16 mouse cellular contexts compared by ENCODE assay signal in the genomic region with DNA sequence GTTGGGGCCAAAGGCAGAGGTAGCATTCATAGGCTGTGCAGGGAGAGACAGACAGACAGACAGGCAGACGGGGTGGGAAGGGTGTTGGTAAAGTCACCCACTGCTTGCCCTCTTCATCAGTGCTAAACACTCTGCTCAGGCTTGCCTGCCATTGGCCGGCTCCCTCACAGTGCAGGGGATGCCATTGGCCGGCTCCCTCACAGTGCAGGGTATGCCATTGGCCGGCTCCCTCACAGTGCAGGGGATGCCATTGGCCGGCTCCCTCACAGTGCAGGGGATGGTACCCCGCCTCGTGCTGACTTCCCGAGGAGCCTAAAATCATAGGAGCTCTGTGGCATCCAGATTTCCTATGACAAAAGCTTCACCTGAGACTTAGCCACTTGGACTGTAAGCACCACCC. TPM values are rescaled to one million over a fixed set of nuclear protein-coding genes. Genes with fewer than 3 reads are reported as not detected.
A peak's percentile ranks its signal among the peaks of the same experiment; 100 is the strongest.
DNase-seq lines count a peak whose midpoint lies in the region; ATAC-seq and TF ChIP-seq lines count a peak whose summit lies in the region.
"Had no signal": no experiment of that assay in that cellular context is flagged by ENCODE, and none has a peak within 500 bp of the region (broad histone marks: within the 10 kb centered on the region; RNA-seq: fewer than 3 reads in every experiment).

No protein-coding gene starts in this region.

- ATAC-seq in kidney, embryonic 15.5 days (replicated peaks; ENCODE audit: low FRiP score), result 0 out of 2 replicates have a peak, but pooled peaks have one; percentile 43
- ATAC-seq in neural tube, embryonic 12.5 days (ENCODE audit: low FRiP score, low read depth), result 0 out of 2 replicates have a peak, but pooled peaks have one; percentile 44
- ATAC-seq in forebrain, postnatal 0 days, result peak; percentile 54; the same call in 1 of the 2 replicates
- ATAC-seq: intestine, postnatal 0 days had no signal

- intact Hi-C loops in left cerebral cortex, postnatal 10 days (cut with DNase I), result no loop called here

- DNase-seq in kidney, postnatal 10 days, result no peak
- DNase-seq in neural tube, embryonic 10.5 days (ENCODE audit: extremely low spot score, low spot score), result no peak
- no peak for DNase-seq in forebrain, postnatal 0 days
- DNase-seq in left cerebral cortex, postnatal 10 days (ENCODE audit: extremely low spot score in 1 of 2, low spot score in 2 of 2), result no peak
- DNase-seq in urinary bladder, adult 18-20 months (ENCODE audit: low spot score in 2 of 2), result no peak
- DNase-seq: cerebellum, postnatal 25 days; lung, adult 2 months; right cerebral cortex, postnatal 14 days had no signal

- H3K9me3 ChIP-seq in kidney, embryonic 15.5 days (replicated peaks), result no peaks in the 10 kb centered on the region
- no peaks in the 10 kb centered on the region for H3K9me3 ChIP-seq in neural tube, embryonic 12.5 days
- no peaks in the 10 kb centered on the region for H3K9me3 ChIP-seq in forebrain, postnatal 0 days (ENCODE audit: low read length)
- H3K9me3 ChIP-seq: heart, embryonic 10.5 days; limb, embryonic 15.5 days had no signal

- H3K27me3 ChIP-seq in kidney, embryonic 15.5 days, result no peaks in the 10 kb centered on the region
- H3K27me3 ChIP-seq in neural tube, embryonic 12.5 days (replicated peaks), result no peaks in the 10 kb centered on the region
- no peaks in the 10 kb centered on the region for H3K27me3 ChIP-seq in forebrain, postnatal 0 days (ENCODE audit: insufficient read depth, low read length)
- H3K27me3 ChIP-seq: limb, embryonic 15.5 days had no signal

- WGBS in kidney, embryonic 15.5 days, result 40% methylated on average over 8 of the region's 8 CpGs
- 50% methylated on average over 8 of the region's 8 CpGs for WGBS in neural tube, embryonic 12.5 days
- WGBS in forebrain, postnatal 0 days, result 59% methylated on average over 8 of the region's 8 CpGs

- H3K36me3 ChIP-seq in kidney, embryonic 15.5 days, result no peaks in the 10 kb centered on the region
- H3K36me3 ChIP-seq in neural tube, embryonic 12.5 days, result peaks cover 75% of the 10 kb centered on the region
- H3K36me3 ChIP-seq in forebrain, postnatal 0 days (ENCODE audit: insufficient read depth), result peaks cover 81% of the 10 kb centered on the region
- H3K36me3 ChIP-seq: heart, embryonic 10.5 days; limb, embryonic 15.5 days had no signal

- no peak overlapping the region for H3K9ac ChIP-seq in kidney, embryonic 15.5 days
- no peak overlapping the region for H3K9ac ChIP-seq in neural tube, embryonic 12.5 days
- H3K9ac ChIP-seq in forebrain, postnatal 0 days, result no peak overlapping the region
- H3K9ac ChIP-seq: limb, embryonic 15.5 days had no signal

- no peak for TF ChIP-seq CTCF in forebrain, postnatal 0 days (IDR thresholded peaks at IDR 0.05; ENCODE audit: low read depth)

- no peaks in the 10 kb centered on the region for H3K4me1 ChIP-seq in kidney, embryonic 15.5 days
- H3K4me1 ChIP-seq in neural tube, embryonic 12.5 days, result no peaks in the 10 kb centered on the region; the same call in 1 of the 2 replicates
- no peaks in the 10 kb centered on the region for H3K4me1 ChIP-seq in forebrain, postnatal 0 days (ENCODE audit: insufficient read depth)
- H3K4me1 ChIP-seq: heart, embryonic 10.5 days; limb, embryonic 15.5 days had no signal

- H3K4me3 ChIP-seq in kidney, embryonic 15.5 days (replicated peaks), result no peak overlapping the region
- H3K4me3 ChIP-seq in neural tube, embryonic 12.5 days, result no peak overlapping the region
- no peak overlapping the region for H3K4me3 ChIP-seq in forebrain, postnatal 0 days (ENCODE audit: low read depth, low read length)
- H3K4me3 ChIP-seq: heart, embryonic 10.5 days; limb, embryonic 15.5 days; myocyte had no signal

- no peak overlapping the region for H3K4me2 ChIP-seq in kidney, embryonic 15.5 days
- no peak overlapping the region for H3K4me2 ChIP-seq in neural tube, embryonic 12.5 days (replicated peaks)
- H3K4me2 ChIP-seq in forebrain, postnatal 0 days (ENCODE audit: low read depth), result no peak overlapping the region
- H3K4me2 ChIP-seq: limb, embryonic 15.5 days had no signal

- H3K27ac ChIP-seq in kidney, embryonic 15.5 days, result no peak overlapping the region
- no peak overlapping the region for H3K27ac ChIP-seq in neural tube, embryonic 12.5 days
- no peak overlapping the region for H3K27ac ChIP-seq in forebrain, postnatal 0 days (ENCODE audit: low read depth, low read length)
- H3K27ac ChIP-seq: heart, embryonic 10.5 days; limb, embryonic 15.5 days had no signal

RNA-seq across cellular contexts. Expression of a gene that starts 59.1 kb away (rescaled TPM):
- polyA plus RNA-seq in kidney, embryonic 15.5 days (2015; fragmentation: Nextera tagmentation; extraction: Ambion mirVana), result 0.30 and 0.82 TPM in 2 replicates
- 82.3 and 104 TPM in 2 replicates for polyA plus RNA-seq in neural tube, embryonic 12.5 days (2016; fragmentation: Nextera tagmentation; extraction: Ambion mirVana)
- 101 and 104 TPM in 2 replicates for total RNA-seq in forebrain, postnatal 0 days (2014; rRNA removed)
- polyA plus RNA-seq in forebrain, postnatal 0 days (2015; fragmentation: Nextera tagmentation; extraction: Ambion mirVana), result 41.0 and 43.9 TPM in 2 replicates
- total RNA-seq in left cerebral cortex, postnatal 10 days (2021), result 10 to 100 TPM; 52.2 to 57.0 TPM
- total RNA-seq: gastrocnemius, adult 8-10 months; megakaryocyte progenitor cell, adult 5-6 weeks had no signal
- polyA plus RNA-seq: myocyte had no signal

Comparison
In these comparisons a context has a peak if more than half of its experiments do, and no peak if none do; other contexts are left out.
1. RNA of a gene that starts 59.1 kb away (polyA plus RNA-seq): 82.3 to 104 TPM in neural tube, embryonic 12.5 days and 41.0 to 43.9 TPM in forebrain, postnatal 0 days; 0.30 to 0.82 TPM in kidney, embryonic 15.5 days; every median in the first group is over 10 times any median in the second.
2. Peak in every context shown above with its lines, with median percentiles within 50 percentile points of each other: ATAC-seq.